Mouse (Mus musculus) liver, postnatal 0 days (tissue): ENCODE measurements at regions not wholly inside any gene's neighbourhood (a gene's known extent, or its start where the extent isn't known, plus 50 kb on each side); places are given as distances from the start of the nearest gene placed in this dataset.
A peak's percentile ranks its signal among the peaks of the same experiment; 100 is the strongest.

Experiments
- ATAC-seq: fragments of 200-750 bp; cut with Nextera tagmentation; 2 replicates; pipeline ENCODE4 v1.8.0; 2017; ENCODE audit warnings: mild to moderate bottlenecking, moderate library complexity
- DNase-seq: peaks from one replicate; pipeline ENCODE4 v3.0.0-alpha.2; 2016
- H3K27ac ChIP-seq: fragments of 300-500 bp; sonication (generic); 2 replicates; pipeline ENCODE4 v1.5.1; 2014; ENCODE audit warnings: antibody characterized with exemption, moderate library complexity, mild to moderate bottlenecking, low read depth
- H3K27me3 ChIP-seq: fragments of 300-500 bp; sonication (generic); 2 replicates; pipeline ENCODE4 v1.6.1; 2014; ENCODE audit warnings: low read length, control low read depth, mixed read lengths; ENCODE audit not compliant: insufficient read depth
- H3K36me3 ChIP-seq: fragments of 300-500 bp; sonication (generic); replicated peaks from 2 replicates; pipeline ENCODE4 v1.6.1; 2014; ENCODE audit warnings: mild to moderate bottlenecking, control low read depth, low read length, moderate library complexity, mixed read lengths; ENCODE audit not compliant: insufficient read depth
- H3K4me1 ChIP-seq: fragments of 300-500 bp; sonication (generic); 2 replicates; pipeline ENCODE4 v1.6.1; 2014; ENCODE audit warnings: antibody characterized with exemption, mild to moderate bottlenecking, control low read depth; ENCODE audit not compliant: insufficient read depth
- H3K4me2 ChIP-seq: fragments of 300-500 bp; sonication (generic); 2 replicates; pipeline ENCODE4 v1.6.1; 2014; ENCODE audit warnings: low read depth, mild to moderate bottlenecking, low read length, moderate library complexity, mixed read lengths
- H3K4me3 ChIP-seq: fragments of 300-500 bp; sonication (generic); 2 replicates; pipeline ENCODE4 v1.5.1; 2014; ENCODE audit warnings: low read depth, low read length
- H3K9ac ChIP-seq: fragments of 300-500 bp; sonication (generic); replicated peaks from 2 replicates; pipeline ENCODE4 v1.6.1; 2014; ENCODE audit warnings: mild to moderate bottlenecking, moderate library complexity
- H3K9me3 ChIP-seq: fragments of 300-500 bp; sonication (generic); 2 replicates; pipeline ENCODE4 v1.6.1; 2016; ENCODE audit warnings: mild to moderate bottlenecking, control low read depth, low read length, mixed read lengths
- CTCF ChIP-seq: sonication (generic); IDR thresholded peaks from 2 replicates; pipeline ENCODE4 v1.5.1; 2016; ENCODE audit warnings: antibody characterized with exemption, low read depth
- EP300 ChIP-seq: IDR thresholded peaks from 2 replicates; pipeline ENCODE4 v1.6.1; 2016; ENCODE audit warnings: antibody characterized with exemption, low read depth, mild to moderate bottlenecking
- WGBS: fragments of 180-500 bp; shearing (Covaris S2); extraction: QIAGEN DNeasy Blood & Tissue Kit; methylation state at CpG from one replicate; pipeline ENCODE4 v1.1.7; 2014; ENCODE audit not compliant: insufficient replicate concordance; 5-methylcytosine and 5-hydroxymethylcytosine counted together

DNA sequence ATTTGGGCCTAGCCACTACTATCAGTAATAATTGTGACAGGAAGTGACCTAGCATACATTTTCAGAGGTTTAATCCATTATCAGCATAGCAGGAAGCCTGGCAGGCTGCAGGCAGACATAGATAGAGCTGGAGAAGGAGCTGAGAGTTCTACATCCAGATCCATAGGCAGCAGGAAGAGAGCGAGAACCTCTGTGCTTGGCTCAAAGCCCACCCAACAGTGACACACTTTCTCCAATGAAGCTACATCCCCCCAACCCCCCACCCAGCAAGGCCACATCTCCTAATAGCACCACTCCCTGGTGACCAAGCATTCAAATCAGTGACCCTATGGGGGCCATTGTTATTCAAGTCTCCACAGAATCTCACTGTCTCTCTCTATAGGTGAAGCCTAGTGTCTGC, 79.4 kb downstream of the Enc1 start:
- Histone ChIP-seq H3K27ac (no peak overlapping the region), H3K9me3 (no peaks in the 10 kb centered on the region), H3K9ac (no peak overlapping the region), H3K27me3 (no peaks in the 10 kb centered on the region), H3K4me1 (no peaks in the 10 kb centered on the region), H3K4me2 (no peak overlapping the region), H3K36me3 (no peaks in the 10 kb centered on the region), H3K4me3 (no peak overlapping the region)
- DNase-seq: no peak
- TF ChIP-seq CTCF (no peak), EP300 (no peak)
- peak; percentile 44 for ATAC-seq
- 78% methylated on average over 1 of the region's 1 CpGs for WGBS

DNA sequence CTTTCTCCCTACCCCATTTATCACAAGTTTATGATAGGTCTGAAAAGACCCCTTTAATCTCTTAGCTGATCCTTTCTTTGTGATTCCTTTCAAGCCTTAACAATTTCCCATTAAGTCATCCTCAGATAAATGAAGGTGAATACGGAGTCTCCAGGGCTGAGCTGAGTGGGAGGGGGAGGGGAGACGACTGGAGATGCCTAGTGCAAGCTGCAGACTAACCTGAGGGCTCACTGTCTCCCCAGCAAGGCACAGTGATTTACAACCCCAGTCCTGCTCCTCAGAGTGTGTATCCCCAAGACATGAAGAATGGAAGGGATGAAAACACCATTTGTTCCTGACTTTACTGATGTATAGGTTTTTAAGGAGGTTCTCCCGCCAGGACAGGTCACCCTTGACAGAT, 76.7 kb downstream of the Enc1 start:
- DNase-seq (no peak), ATAC-seq (no peak)
- Histone ChIP-seq H3K4me1 (peaks cover 8% of the 10 kb centered on the region), H3K36me3 (no peaks in the 10 kb centered on the region), H3K9me3 (no peaks in the 10 kb centered on the region), H3K27me3 (no peaks in the 10 kb centered on the region), H3K4me3 (no peak overlapping the region), H3K4me2 (no peak overlapping the region), H3K9ac (no peak overlapping the region), H3K27ac (no peak overlapping the region)
- TF ChIP-seq EP300 (no peak), CTCF (no peak)
- whole genome bisulfite sequencing: 41% methylated on average over 3 of the region's 3 CpGs

GRCm38 (mm10) chr13:97312420-97313370, 71.8 kb downstream of the Enc1 start:
- WGBS: 65% methylated on average over 16 of the region's 16 CpGs
- DNase-seq: no peak

GRCm38 (mm10) chr13:97311340-97311739, 70.4 kb downstream of the Enc1 start:
- H3K4me2 ChIP-seq: no peak overlapping the region
- peaks cover 22% of the 10 kb centered on the region for H3K4me1 ChIP-seq
- no peaks in the 10 kb centered on the region for H3K27me3 ChIP-seq
- DNase-seq: no peak
- H3K9ac ChIP-seq: no peak overlapping the region
- ATAC-seq: no peak; the same call in 1 of the 2 replicates
- no peak for TF ChIP-seq EP300
- no peak for TF ChIP-seq CTCF
- WGBS: 28% methylated on average over 4 of the region's 4 CpGs
- no peak overlapping the region for H3K27ac ChIP-seq
- no peaks in the 10 kb centered on the region for H3K9me3 ChIP-seq
- no peak overlapping the region for H3K4me3 ChIP-seq
- no peaks in the 10 kb centered on the region for H3K36me3 ChIP-seq

More at GRCm38 (mm10) chr13:97312420-97313370, 71.8 kb downstream of the Enc1 start:
- no peak overlapping the region for H3K4me3 ChIP-seq
- no peak for TF ChIP-seq EP300
- TF ChIP-seq CTCF: no peak
- no peaks in the 10 kb centered on the region for H3K27me3 ChIP-seq
- H3K4me2 ChIP-seq: peak overlapping the region; percentile 28; the same call in 1 of the 2 replicates
- no peak for ATAC-seq
- H3K27ac ChIP-seq: no peak overlapping the region
- H3K9me3 ChIP-seq: no peaks in the 10 kb centered on the region
- H3K36me3 ChIP-seq: no peaks in the 10 kb centered on the region
- no peak overlapping the region; the same call in 1 of the 2 replicates for H3K9ac ChIP-seq
- H3K4me1 ChIP-seq: peaks cover 22% of the 10 kb centered on the region

- Histone ChIP-seq H3K36me3 (no peaks in the 10 kb centered on the region), H3K27me3 (no peaks in the 10 kb centered on the region), H3K4me1 (peaks cover 22% of the 10 kb centered on the region), H3K9me3 (no peaks in the 10 kb centered on the region), H3K9ac (no peak overlapping the region), H3K4me3 (no peak overlapping the region), H3K4me2 (no peak overlapping the region), H3K27ac (no peak overlapping the region)
- TF ChIP-seq CTCF: no peak
- TF ChIP-seq EP300: no peak
- WGBS: 37% methylated on average over 3 of the region's 3 CpGs
- no peak for ATAC-seq
- no peak for DNase-seq
Observed at GRCm38 (mm10) chr13:97310855-97311189, 69.9 kb downstream of the Enc1 start.

- WGBS: 55% methylated on average over 8 of the region's 8 CpGs
- Histone ChIP-seq H3K9me3 (no peaks in the 10 kb centered on the region), H3K4me1 (peaks cover 22% of the 10 kb centered on the region), H3K4me2 (no peak overlapping the region), H3K36me3 (no peaks in the 10 kb centered on the region), H3K27me3 (no peaks in the 10 kb centered on the region), H3K4me3 (no peak overlapping the region), H3K9ac (no peak overlapping the region), H3K27ac (no peak overlapping the region)
- no peak for TF ChIP-seq CTCF
- no peak for TF ChIP-seq EP300
- DNase-seq (no peak), ATAC-seq (no peak)
Observed at GRCm38 (mm10) chr13:97310186-97310854, 69.4 kb downstream of the Enc1 start.
